Mouse (Mus musculus) layer of hippocampus, adult 8-10 months (tissue): Measurements from ENCODE around the gene Fam199x. TPM values are rescaled to one million over a fixed set of nuclear protein-coding genes. Genes with fewer than 3 reads are reported as not detected.
A peak's percentile ranks its signal among the peaks of the same experiment; 100 is the strongest.

ENCODE experiments used
- DNase-seq, 2 experiments: peaks; one replicate each; pipeline ENCODE4 v3.0.0; 2022; ENCODE audit warnings: low spot score in 2 of 2
- total RNA-seq, 4 experiments: library from RNA; stranded (reverse); gene quantifications; 2 replicates each; pipeline ENCODE4 v1.2.4; 2022

Gene Fam199x
- total RNA-seq = 10 to 100 TPM in 2 of 4 experiments, 1 to 10 TPM in 2; 9.8 to 10.2 (median 10.0) TPM

- DNase-seq = peak; percentile 20 to 53
Observed at GRCm38 (mm10) chrX:137049425-137050225, at the start of gene Fam199x. Fam199x (plus strand) TSS chrX:137049594.

- peak in 1 of 2 experiments; percentile 55 for DNase-seq
Observed at GRCm38 (mm10) chrX:137015099-137015709, 34.2 kb upstream of the Fam199x start.

- DNase-seq = no peak
Observed at GRCm38 (mm10) chrX:137017668-137018067, 31.7 kb upstream of the Fam199x start.

GRCm38 (mm10) chrX:137019310-137019709 lies 30.1 kb upstream of the Fam199x start:
- peak; percentile 18 to 56 for DNase-seq

GRCm38 (mm10) chrX:137030916-137031315 lies 18.5 kb upstream of the Fam199x start:
- DNase-seq = no peak

- DNase-seq = no peak
Observed at GRCm38 (mm10) chrX:137031726-137032125, 17.7 kb upstream of the Fam199x start.

GRCm38 (mm10) chrX:137034322-137034721 lies 15.1 kb upstream of the Fam199x start:
- DNase-seq = no peak

GRCm38 (mm10) chrX:137037470-137037999 lies 11.9 kb upstream of the Fam199x start:
- DNase-seq = no peak

GRCm38 (mm10) chrX:137038000-137038483 lies 11.4 kb upstream of the Fam199x start, which contains the start of gene Slc25a53:
Slc25a53 (minus strand) TSS chrX:137038302.
- peak; percentile 72 to 87 for DNase-seq

- DNase-seq = no peak
Observed at GRCm38 (mm10) chrX:137038502-137038901, 10.9 kb upstream of the Fam199x start.

- DNase-seq = peak in 1 of 2 experiments; percentile 3
Observed at GRCm38 (mm10) chrX:137049060-137049424, 352 bp upstream of the Fam199x start.

GRCm38 (mm10) chrX:137063202-137063601 lies 13.8 kb downstream of the Fam199x start:
- peak in 1 of 2 experiments; percentile 29 for DNase-seq

- no peak for DNase-seq
Observed at GRCm38 (mm10) chrX:137104531-137104930, 55.1 kb downstream of the Fam199x start.

GRCm38 (mm10) chrX:137106498-137106897 lies 57.1 kb downstream of the Fam199x start:
- no peak for DNase-seq

- DNase-seq = no peak
Observed at GRCm38 (mm10) chrX:137118097-137118746, 68.8 kb downstream of the Fam199x start.

- no peak for DNase-seq
Observed at GRCm38 (mm10) chrX:137119675-137120423, 70.5 kb downstream of the Fam199x start.

GRCm38 (mm10) chrX:137121718-137122117 lies 72.3 kb downstream of the Fam199x start, which contains the start of gene Esx1:
Esx1 (minus strand) TSS chrX:137122083.
- no peak for DNase-seq

- no peak for DNase-seq
Observed at GRCm38 (mm10) chrX:137127542-137127941, 78.1 kb downstream of the Fam199x start.
